18 mouse cellular contexts compared by ENCODE assay signal in the genomic region with DNA sequence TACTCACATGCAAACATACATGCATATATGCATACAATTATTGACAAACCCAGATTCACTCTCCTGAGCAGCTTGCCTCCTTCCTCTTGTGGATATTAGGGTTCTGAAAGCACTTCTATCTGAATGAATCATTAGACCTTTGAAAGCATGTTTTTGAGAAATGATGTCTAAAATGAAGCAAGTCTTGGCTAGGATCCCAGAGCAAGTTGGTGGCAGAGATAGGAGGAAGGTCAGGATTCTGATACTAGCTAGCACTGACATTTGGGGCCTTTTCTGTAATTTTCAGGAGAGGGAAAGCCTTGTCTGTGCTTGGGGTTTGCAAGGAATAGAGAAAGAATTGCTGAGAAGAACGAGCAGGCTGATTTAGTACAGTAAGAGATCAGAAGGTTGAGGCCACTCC.
DNase-seq lines count a peak whose midpoint lies in the region; ATAC-seq lines count a peak whose summit lies in the region.
"Had no signal": no experiment of that assay in that cellular context is flagged by ENCODE, and none has a peak within 500 bp of the region (broad histone marks: within the 10 kb centered on the region; RNA-seq: fewer than 3 reads in every experiment).

No protein-coding gene starts in this region.

- ATAC-seq in inflammation-experienced regulatory T-cells, adult 6 months = no peak
- ATAC-seq: activated CD4-positive, CD25-positive, alpha-beta regulatory T cell, adult 4 months; CD4-positive, CD25-positive, alpha-beta regulatory T cell, adult 4 months; forebrain, embryonic 16.5 days; hindbrain, postnatal 0 days; intestine, embryonic 15.5 days; Patski had no signal

- DNase-seq in adrenal gland, adult (ENCODE audit: inconsistent age in 2 of 2, low spot score in 1 of 2) = peak; percentile 57 to 92
- DNase-seq in adrenal gland, postnatal 25 days = no peak
- DNase-seq in ovary, adult 18-20 months (ENCODE audit: low spot score) = peak; percentile 37
- DNase-seq in ovary, postnatal 36 days (ENCODE audit: low spot score) = no peak
- DNase-seq in adrenal gland, adult 8-10 months = peak; percentile 38
- no peak for DNase-seq in frontal cortex, postnatal 10 days (ENCODE audit: low spot score in 2 of 2)
- DNase-seq: B cell, adult 2 months; cerebellum, adult 11-12 months; cerebellum, adult 9-10 months; cerebellum, postnatal 25 days; gastrocnemius, postnatal 14 days had no signal

Comparison
In these comparisons a context has a peak if more than half of its experiments do, and no peak if none do; other contexts are left out.
1. DNase-seq: peak in adrenal gland, adult (2 of 2), ovary, adult 18-20 months (single experiment) and adrenal gland, adult 8-10 months (single experiment); none in adrenal gland, postnatal 25 days (single experiment), ovary, postnatal 36 days (single experiment) and frontal cortex, postnatal 10 days (0 of 2).